Mouse (Mus musculus) lung, postnatal 0 days (tissue): ENCODE data around the gene Trim47. TPM values are rescaled to one million over a fixed set of nuclear protein-coding genes. Genes with fewer than 3 reads are reported as not detected.
A peak's percentile ranks its signal among the peaks of the same experiment; 100 is the strongest.

ENCODE experiments used
- ATAC-seq: fragments of 200-750 bp; cut with Nextera tagmentation; 2 replicates; pipeline ENCODE4 v1.8.0; 2017; ENCODE audit warnings: moderate library complexity
- DNase-seq: peaks from one replicate; pipeline ENCODE4 v3.0.0-alpha.2; 2016; ENCODE audit warnings: low spot score
- H3K27ac ChIP-seq: fragments of 300-500 bp; sonication (generic); 2 replicates; pipeline ENCODE4 v1.5.1; 2014; ENCODE audit warnings: antibody characterized with exemption, mild to moderate bottlenecking, low read length, mixed read lengths
- H3K27me3 ChIP-seq: fragments of 300-500 bp; sonication (generic); replicated peaks from 2 replicates; pipeline ENCODE4 v1.6.1; 2014; ENCODE audit warnings: low read length, mixed read lengths; ENCODE audit not compliant: insufficient read depth
- H3K36me3 ChIP-seq: fragments of 300-500 bp; sonication (generic); 2 replicates; pipeline ENCODE4 v1.6.1; 2014; ENCODE audit warnings: low read length, mixed read lengths; ENCODE audit not compliant: insufficient read depth
- H3K4me1 ChIP-seq: fragments of 300-500 bp; sonication (generic); 2 replicates; pipeline ENCODE4 v1.6.1; 2014; ENCODE audit warnings: antibody characterized with exemption, low read depth, low read length, mixed read lengths; ENCODE audit not compliant: insufficient read depth
- H3K4me2 ChIP-seq: fragments of 300-500 bp; sonication (generic); replicated peaks from 2 replicates; pipeline ENCODE4 v1.6.1; 2014; ENCODE audit warnings: low read depth, mild to moderate bottlenecking, low read length, moderate library complexity, mixed read lengths
- H3K4me3 ChIP-seq: fragments of 300-500 bp; sonication (generic); 2 replicates; pipeline ENCODE4 v1.5.1; 2014; ENCODE audit warnings: low read depth, low read length
- H3K9ac ChIP-seq: fragments of 300-500 bp; sonication (generic); replicated peaks from 2 replicates; pipeline ENCODE4 v1.6.1; 2014; ENCODE audit warnings: low read depth, mild to moderate bottlenecking
- H3K9me3 ChIP-seq: fragments of 300-500 bp; sonication (generic); 2 replicates; pipeline ENCODE4 v1.6.1; 2016; ENCODE audit warnings: low read length, mixed read lengths
- CTCF ChIP-seq: IDR thresholded peaks from 2 replicates; pipeline ENCODE4 v1.5.1; 2016; ENCODE audit warnings: antibody characterized with exemption, mild to moderate bottlenecking
- EP300 ChIP-seq: IDR thresholded peaks from 2 replicates; pipeline ENCODE4 v1.6.1; 2016; ENCODE audit warnings: antibody characterized with exemption, mild to moderate bottlenecking, control low read depth
- WGBS: fragments of 180-500 bp; shearing (Covaris S2); extraction: QIAGEN DNeasy Blood & Tissue Kit; methylation state at CpG from one replicate; pipeline ENCODE4 v1.1.7; 2014; 5-methylcytosine and 5-hydroxymethylcytosine counted together
- polyA plus RNA-seq: library from polyadenylated mRNA; unstranded; fragments of >200 nt; fragmentation: Nextera tagmentation; extraction: Ambion mirVana; gene quantifications from 2 replicates; pipeline ENCODE4 v1.2.1, GENCODE M21; 2015

The Trim47 gene
- polyA plus RNA-seq, 1 experiment from 2014 or later: 26.3 TPM

DNA sequence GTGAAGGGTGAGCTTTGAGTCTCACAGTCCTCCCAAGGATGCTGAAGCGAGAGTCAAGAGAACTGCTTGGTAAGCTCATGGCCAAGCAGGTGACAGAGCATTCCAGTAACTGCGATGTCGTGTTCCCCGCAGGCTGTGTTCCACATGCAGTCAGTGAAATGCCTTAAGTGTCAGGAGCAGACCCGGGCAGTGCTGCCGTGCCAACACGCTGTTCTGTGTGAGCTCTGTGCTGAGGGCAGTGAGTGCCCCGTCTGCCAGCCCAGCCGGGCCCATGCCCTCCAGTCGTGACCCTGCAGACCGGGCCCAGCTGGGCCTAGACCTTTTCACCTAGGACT lies 67.4 kb downstream of the Trim47 start:
- no peak for ATAC-seq
- 77% methylated on average over 11 of the region's 11 CpGs for WGBS
- Histone ChIP-seq H3K4me1 (no peaks in the 10 kb centered on the region), H3K9ac (no peak overlapping the region), H3K36me3 (peaks cover 14% of the 10 kb centered on the region), H3K4me2 (no peak overlapping the region), H3K9me3 (no peaks in the 10 kb centered on the region), H3K27ac (peak overlapping the region; percentile 89), H3K4me3 (no peak overlapping the region), H3K27me3 (no peaks in the 10 kb centered on the region)
- no peak for DNase-seq
- TF ChIP-seq CTCF (no peak), EP300 (no peak)

DNA sequence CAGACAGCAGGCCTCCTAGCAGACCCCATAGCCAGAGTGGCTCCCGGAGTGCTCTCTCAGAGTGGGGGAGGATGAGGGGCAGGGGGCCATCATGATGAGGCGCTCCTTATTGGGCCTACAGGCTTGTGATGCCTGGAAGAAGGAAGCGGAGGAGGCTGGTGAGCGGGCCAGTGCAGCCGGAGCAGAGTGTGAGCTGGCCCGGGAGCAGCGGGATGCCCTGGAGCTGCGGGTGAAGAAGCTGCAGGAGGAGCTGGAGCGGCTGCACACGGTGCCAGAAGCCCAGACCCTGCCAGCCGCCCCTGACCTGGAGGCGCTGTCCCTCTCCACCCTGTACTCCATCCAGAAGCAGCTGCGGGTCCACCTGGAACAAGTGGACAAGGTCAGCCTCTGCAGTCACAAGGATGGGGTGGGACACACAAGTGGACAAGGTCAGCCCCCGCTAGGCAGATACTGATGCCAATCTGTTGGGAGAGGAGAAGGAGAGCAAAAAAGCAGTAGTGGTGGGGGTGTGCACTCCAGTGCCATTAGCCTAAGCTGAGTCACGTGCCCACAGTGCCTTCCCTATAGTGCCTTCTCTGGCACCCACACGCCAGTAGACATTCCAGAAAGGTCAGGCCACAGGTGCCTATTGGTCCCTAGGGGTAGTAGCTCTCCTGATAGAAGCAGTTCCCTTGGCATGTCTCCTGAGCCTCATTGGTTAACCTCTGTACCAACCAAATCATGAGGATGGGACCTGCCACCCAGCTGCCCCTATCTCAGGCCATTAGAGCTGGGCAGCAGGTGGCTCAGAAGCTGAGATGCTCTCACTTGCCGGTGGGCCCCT lies 67.9 kb downstream of the Trim47 start:
- Histone ChIP-seq H3K9ac (no peak overlapping the region), H3K36me3 (peaks cover 14% of the 10 kb centered on the region)
- WGBS: 84% methylated on average over 17 of the region's 17 CpGs

DNA sequence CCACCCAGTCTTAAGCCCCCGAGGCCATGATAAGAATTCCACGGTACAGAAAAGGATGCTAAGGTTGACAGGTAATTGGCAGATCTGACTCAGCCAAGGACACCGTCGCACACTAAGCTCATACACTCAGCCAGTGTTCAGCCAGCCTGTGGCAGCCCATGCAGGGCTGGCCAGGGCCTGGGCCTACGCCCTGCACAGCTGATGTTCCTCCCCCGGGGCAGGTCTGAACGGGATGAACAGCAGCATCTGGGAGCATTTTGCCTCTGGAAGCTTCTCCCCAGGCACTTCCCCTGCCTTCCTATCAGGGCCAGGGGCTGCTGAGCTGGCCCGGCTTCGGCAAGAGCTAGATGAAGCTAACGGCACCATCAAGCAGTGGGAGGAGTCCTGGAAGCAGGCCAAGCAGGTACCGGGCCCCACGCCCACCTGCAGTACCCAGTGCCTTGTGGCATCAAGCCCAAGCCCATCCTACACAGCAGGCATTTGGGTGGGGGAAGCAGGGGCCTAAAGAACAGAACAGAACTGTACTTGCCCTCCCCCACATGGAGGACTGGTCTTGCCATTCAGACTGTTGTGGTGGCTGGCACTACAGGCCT lies 68.9 kb downstream of the Trim47 start:
- Histone ChIP-seq H3K27me3 (no peaks in the 10 kb centered on the region), H3K36me3 (peaks cover 14% of the 10 kb centered on the region), H3K4me3 (no peak overlapping the region), H3K4me1 (no peaks in the 10 kb centered on the region), H3K9me3 (no peaks in the 10 kb centered on the region), H3K9ac (no peak overlapping the region), H3K4me2 (no peak overlapping the region), H3K27ac (no peak overlapping the region)
- TF ChIP-seq CTCF: no peak
- no peak for TF ChIP-seq EP300
- DNase-seq (no peak), ATAC-seq (no peak)
- WGBS: 71% methylated on average over 12 of the region's 12 CpGs

More for the DNA sequence above, 67.9 kb downstream of the Trim47 start:
- Histone ChIP-seq H3K4me1 (no peaks in the 10 kb centered on the region), H3K4me2 (no peak overlapping the region), H3K4me3 (no peak overlapping the region), H3K27ac (peak overlapping the region; percentile 89; the same call in 1 of the 2 replicates), H3K9me3 (no peaks in the 10 kb centered on the region), H3K27me3 (no peaks in the 10 kb centered on the region)
- no peak for ATAC-seq
- TF ChIP-seq CTCF (no peak), EP300 (no peak)
- no peak for DNase-seq

DNA sequence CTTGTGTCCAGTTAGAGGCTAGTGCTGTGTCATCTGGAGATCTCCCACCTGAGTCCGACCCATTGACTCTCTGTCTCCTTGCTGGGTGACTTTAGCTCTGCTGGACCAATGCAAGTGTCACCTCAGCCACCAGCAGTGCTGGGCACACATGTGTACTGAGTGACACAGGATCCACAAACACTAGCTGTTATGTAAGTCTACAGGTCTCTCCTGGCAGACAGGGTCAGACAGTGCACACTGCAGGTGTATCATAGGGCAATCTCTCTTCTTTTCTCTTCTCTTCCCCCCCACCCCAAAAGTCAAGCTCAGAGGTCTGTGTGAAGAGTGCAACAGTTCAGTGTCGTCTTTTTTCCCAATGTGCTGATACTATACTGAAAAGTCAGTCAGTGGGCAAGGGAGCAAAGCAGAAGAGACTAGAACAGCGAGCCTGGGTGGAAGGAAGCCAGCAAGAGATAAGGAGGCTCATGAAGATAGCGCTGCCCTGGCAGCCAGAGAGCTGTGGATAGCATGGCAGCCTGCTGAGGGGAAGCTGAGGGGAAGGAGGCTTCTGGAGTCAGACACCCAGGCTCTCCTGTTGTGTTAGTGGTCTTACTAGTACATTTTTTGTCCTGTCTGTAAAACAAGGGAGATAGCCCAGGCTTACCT lies 69.7 kb downstream of the Trim47 start:
- Histone ChIP-seq H3K9me3 (no peaks in the 10 kb centered on the region), H3K36me3 (peaks cover 16% of the 10 kb centered on the region), H3K27ac (no peak overlapping the region), H3K4me3 (no peak overlapping the region), H3K9ac (no peak overlapping the region), H3K4me1 (no peaks in the 10 kb centered on the region), H3K4me2 (no peak overlapping the region), H3K27me3 (no peaks in the 10 kb centered on the region)
- WGBS: 67% methylated on average over 4 of the region's 4 CpGs
- TF ChIP-seq CTCF (no peak), EP300 (no peak)
- ATAC-seq: no peak
- no peak for DNase-seq

DNA sequence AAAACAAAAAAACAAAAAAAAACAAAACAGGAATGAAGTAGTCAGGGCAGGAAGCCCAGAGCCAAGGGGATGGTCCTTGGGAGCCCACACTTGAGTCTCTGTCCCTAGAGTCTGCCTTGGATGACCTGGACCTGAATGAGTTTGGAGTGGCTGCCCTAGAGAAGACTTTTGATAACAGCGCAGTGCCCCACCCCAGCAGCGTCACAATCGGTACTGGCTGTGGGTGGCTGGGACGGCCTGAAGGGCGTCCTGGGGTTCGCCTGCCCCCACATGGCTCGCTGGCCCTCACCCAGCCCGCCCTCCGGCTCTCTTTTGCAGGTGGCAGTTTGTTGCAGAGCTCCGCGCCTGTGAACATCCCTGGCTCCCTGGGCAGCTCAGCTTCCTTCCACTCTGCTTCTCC lies 71.1 kb downstream of the Trim47 start:
- Histone ChIP-seq H3K27me3 (no peaks in the 10 kb centered on the region), H3K27ac (no peak overlapping the region), H3K36me3 (peaks cover 18% of the 10 kb centered on the region), H3K4me1 (no peaks in the 10 kb centered on the region), H3K4me3 (no peak overlapping the region), H3K9me3 (no peaks in the 10 kb centered on the region), H3K9ac (no peak overlapping the region), H3K4me2 (no peak overlapping the region)
- WGBS: 88% methylated on average over 10 of the region's 11 CpGs
- ATAC-seq (no peak), DNase-seq (no peak)
- no peak for TF ChIP-seq EP300
- TF ChIP-seq CTCF: no peak

Other genes with a start within 250 kb of the Trim47 start
- gene Smim5, start 227.2 kb downstream of the Trim47 start, polyA plus RNA-seq: 25.8 and 27.6 TPM in 2 replicates
- gene Smim6, start 215.2 kb downstream of the Trim47 start, polyA plus RNA-seq: 58.1 and 61.5 TPM in 2 replicates
- 21.2 and 22.8 TPM in 2 replicates for gene Sap30bp, start 193.9 kb downstream of the Trim47 start, polyA plus RNA-seq
- 9.2 and 9.9 TPM in 2 replicates for gene Recql5, start 193.7 kb downstream of the Trim47 start, polyA plus RNA-seq
- gene Itgb4, start 152.5 kb downstream of the Trim47 start, polyA plus RNA-seq: 3.8 and 4.2 TPM in 2 replicates
- gene Galk1, start 114.5 kb downstream of the Trim47 start, polyA plus RNA-seq: 91.0 and 95.6 TPM in 2 replicates
- gene H3f3b, start 99.2 kb downstream of the Trim47 start, polyA plus RNA-seq: 1,667 and 1,708 TPM in 2 replicates
- 14.5 and 15.0 TPM in 2 replicates for gene Unk, start 96.9 kb downstream of the Trim47 start, polyA plus RNA-seq
- gene Unc13d, start 49.2 kb downstream of the Trim47 start, polyA plus RNA-seq: 14.9 and 25.3 TPM in 2 replicates
- gene Wbp2, start 40.2 kb downstream of the Trim47 start, polyA plus RNA-seq: 84.8 and 108 TPM in 2 replicates
- gene Trim65, start 3.9 kb upstream of the Trim47 start, polyA plus RNA-seq: 3.9 TPM in 2 replicates
- 44.1 and 45.9 TPM in 2 replicates for gene Mrpl38, start 11.7 kb upstream of the Trim47 start, polyA plus RNA-seq
- gene Fbf1, start 41.0 kb upstream of the Trim47 start, polyA plus RNA-seq: 11.9 and 16.6 TPM in 2 replicates
- gene Ten1, start 71.6 kb upstream of the Trim47 start, polyA plus RNA-seq: 74.7 and 79.0 TPM in 2 replicates
- gene Acox1, start 71.8 kb upstream of the Trim47 start, polyA plus RNA-seq: 31.7 and 33.5 TPM in 2 replicates
- 2.9 and 4.2 TPM in 2 replicates for gene Evpl, start 110.9 kb upstream of the Trim47 start, polyA plus RNA-seq
- 43.0 and 47.4 TPM in 2 replicates for gene Srp68, start 147.0 kb upstream of the Trim47 start, polyA plus RNA-seq
- 0.11 TPM in 1 of 2 replicates, not detected in the other for gene Galr2, start 153.7 kb upstream of the Trim47 start, polyA plus RNA-seq
- gene Exoc7, start 180.0 kb upstream of the Trim47 start, polyA plus RNA-seq: 41.3 and 41.9 TPM in 2 replicates
- 39.8 and 44.9 TPM in 2 replicates for gene Foxj1, start 208.2 kb upstream of the Trim47 start, polyA plus RNA-seq